Mouse (Mus musculus): ENCODE data around the gene Vpreb1. TPM values are rescaled to one million over a fixed set of nuclear protein-coding genes. Genes with fewer than 3 reads are reported as not detected.

Vpreb1 gene
- not detected for polyA plus RNA-seq (2015; fragmentation: Illumina TruSeq; extraction: RNeasy Lipid Tissue Mini Kit (QIAGEN cat#74804); ENCODE audit: low read depth, low replicate concordance)

GRCm38 (mm10) chr16:16870617-16871331, at the start of gene Vpreb1, which contains the start of gene Top3b:
Gene Vpreb1 (minus strand): TSS chr16:16870843.
Gene Top3b (plus strand): TSS chr16:16870736.

GRCm38 (mm10) chr16:16896382-16897055, 25.9 kb upstream of the Vpreb1 start, which contains the start of gene Ppm1f:
Gene Ppm1f (plus strand): TSS chr16:16896469.

GRCm38 (mm10) chr16:16863978-16864377, 6.7 kb downstream of the Vpreb1 start, which contains the start of gene Igll1:
Gene Igll1 (minus strand): TSS chr16:16863985.

GRCm38 (mm10) chr16:16828757-16829615, 41.7 kb downstream of the Vpreb1 start, which contains the start of gene Spag6l:
Gene Spag6l (minus strand): TSS chr16:16829456.

Other genes starting within 250 kb of the Vpreb1 start
- gene Olfr19, start 194.4 kb downstream of the Vpreb1 start, polyA plus RNA-seq (2015; fragmentation: Illumina TruSeq; extraction: RNeasy Lipid Tissue Mini Kit (QIAGEN cat#74804); ENCODE audit: low read depth, low replicate concordance) = not detected
- 7.5 TPM for gene Spag6l, start 41.4 kb downstream of the Vpreb1 start, polyA plus RNA-seq (2015; fragmentation: Illumina TruSeq; extraction: RNeasy Lipid Tissue Mini Kit (QIAGEN cat#74804); ENCODE audit: low read depth, low replicate concordance)
- not detected for gene Igll1, start 6.9 kb downstream of the Vpreb1 start, polyA plus RNA-seq (2015; fragmentation: Illumina TruSeq; extraction: RNeasy Lipid Tissue Mini Kit (QIAGEN cat#74804); ENCODE audit: low read depth, low replicate concordance)
- gene Top3b, start 107 bp downstream of the Vpreb1 start, polyA plus RNA-seq (2015; fragmentation: Illumina TruSeq; extraction: RNeasy Lipid Tissue Mini Kit (QIAGEN cat#74804); ENCODE audit: low read depth, low replicate concordance) = 44.4 TPM
- gene Ppm1f, start 25.6 kb upstream of the Vpreb1 start, polyA plus RNA-seq (2015; fragmentation: Illumina TruSeq; extraction: RNeasy Lipid Tissue Mini Kit (QIAGEN cat#74804); ENCODE audit: low read depth, low replicate concordance) = 40.1 TPM
- gene Mapk1, start 112.5 kb upstream of the Vpreb1 start, polyA plus RNA-seq (2015; fragmentation: Illumina TruSeq; extraction: RNeasy Lipid Tissue Mini Kit (QIAGEN cat#74804); ENCODE audit: low read depth, low replicate concordance) = 387 TPM
- 26.7 TPM for gene Ypel1, start 198.9 kb upstream of the Vpreb1 start, polyA plus RNA-seq (2015; fragmentation: Illumina TruSeq; extraction: RNeasy Lipid Tissue Mini Kit (QIAGEN cat#74804); ENCODE audit: low read depth, low replicate concordance)
- gene Ppil2, start 240.4 kb upstream of the Vpreb1 start, polyA plus RNA-seq (2015; fragmentation: Illumina TruSeq; extraction: RNeasy Lipid Tissue Mini Kit (QIAGEN cat#74804); ENCODE audit: low read depth, low replicate concordance) = 99.5 TPM